Mouse (Mus musculus) embryonic fibroblast, embryonic 13.5 days (primary cell): ENCODE measurements around the gene Car5a.

Experiments
- CTCF ChIP-seq: IDR thresholded peaks from 2 replicates; pipeline ENCODE4 v1.5.1; 2011; ENCODE audit warnings: mild to moderate bottlenecking, control low read depth, low read length, moderate library complexity, borderline replicate concordance; ENCODE audit not compliant: insufficient read depth
- POLR2A ChIP-seq: IDR thresholded peaks from 2 replicates; pipeline ENCODE4 v1.6.1; 2011; ENCODE audit warnings: low read depth, mild to moderate bottlenecking, control low read depth, low read length, moderate library complexity

GRCm38 (mm10) chr8:121922101-121922500 lies 22.6 kb downstream of the Car5a start:
- no peak for TF ChIP-seq CTCF
- no peak for TF ChIP-seq POLR2A
